Mouse (Mus musculus) cerebellum, adult 2 months (tissue): ENCODE measurements around the gene D630045J12Rik. TPM values are rescaled to one million over a fixed set of nuclear protein-coding genes. Genes with fewer than 3 reads are reported as not detected.

Experiments
- DNase-seq, 2 experiments: peaks; one replicate each; pipeline ENCODE4 v3.0.0; 2021
- H3K27ac ChIP-seq: fragments of 200-500 bp; 2 replicates; pipeline ENCODE4 v1.5.1; 2012; ENCODE audit warnings: low read length, control low read depth, inconsistent platforms; ENCODE audit not compliant: insufficient read depth
- H3K27me3 ChIP-seq: fragments of 200-500 bp; 2 replicates; pipeline ENCODE4 v1.6.1; 2012; ENCODE audit warnings: inconsistent platforms, mild to moderate bottlenecking, low read length, moderate library complexity; ENCODE audit not compliant: control insufficient read depth, insufficient read depth
- H3K4me1 ChIP-seq: fragments of 200-500 bp; 2 replicates; pipeline ENCODE4 v1.6.1; 2011; ENCODE audit warnings: low read length; ENCODE audit not compliant: control insufficient read depth, insufficient read depth
- H3K4me3 ChIP-seq: fragments of 200-500 bp; replicated peaks from 2 replicates; pipeline ENCODE3; 2011; ENCODE audit warnings: mild to moderate bottlenecking, low read depth, low read length, control low read depth; ENCODE audit not compliant: insufficient read depth
- CTCF ChIP-seq: fragments of 200-500 bp; IDR thresholded peaks from 2 replicates; pipeline ENCODE4 v1.5.1; 2011; ENCODE audit warnings: low read depth, mild to moderate bottlenecking, control low read depth, low read length, moderate library complexity, borderline replicate concordance; ENCODE audit not compliant: insufficient read depth
- POLR2A ChIP-seq: fragments of 200-500 bp; IDR thresholded peaks from 2 replicates; pipeline ENCODE4 v1.6.1; 2011; ENCODE audit warnings: low read length, control low read depth, borderline replicate concordance; ENCODE audit not compliant: insufficient read depth
- WGBS: fragments of 180-500 bp; shearing (Covaris S2); methylation state at CpG from one replicate; pipeline ENCODE4 v1.1.7; 2018; 5-methylcytosine and 5-hydroxymethylcytosine counted together
- polyA plus RNA-seq: library from polyadenylated mRNA; depleted of rRNA; stranded (reverse); fragments of >200 nt; gene quantifications from 2 replicates; pipeline ENCODE4 v1.2.3, GENCODE M21; 2012; rRNA removed

D630045J12Rik gene
- polyA plus RNA-seq, 1 experiment = 15.9 TPM

GRCm38 (mm10) chr6:38087242-38088026 lies 166.4 kb downstream of the D630045J12Rik start:
- Histone ChIP-seq H3K27me3 (no peaks in the 10 kb centered on the region), H3K4me3 (no peak overlapping the region), H3K4me1 (no peaks in the 10 kb centered on the region), H3K27ac (no peak overlapping the region)
- TF ChIP-seq POLR2A (no peak), CTCF (no peak)
- DNase-seq = no peak
- WGBS = 85% methylated on average over 9 of the region's 9 CpGs

- Histone ChIP-seq H3K27me3 (no peaks in the 10 kb centered on the region), H3K4me1 (no peaks in the 10 kb centered on the region), H3K4me3 (no peak overlapping the region), H3K27ac (no peak overlapping the region)
- DNase-seq = no peak
- WGBS = 60% methylated on average over 4 of the region's 4 CpGs
- no peak for TF ChIP-seq CTCF
- no peak for TF ChIP-seq POLR2A
These were observed 170.6 kb downstream of the D630045J12Rik start for GRCm38 (mm10) chr6:38083204-38083603.

GRCm38 (mm10) chr6:38081727-38082341 lies 172.0 kb downstream of the D630045J12Rik start:
- Histone ChIP-seq H3K27me3 (no peaks in the 10 kb centered on the region), H3K4me3 (no peak overlapping the region), H3K4me1 (no peaks in the 10 kb centered on the region), H3K27ac (no peak overlapping the region)
- WGBS = 61% methylated on average over 11 of the region's 11 CpGs
- DNase-seq = no peak
- TF ChIP-seq POLR2A (no peak), CTCF (no peak)

- no peak for TF ChIP-seq POLR2A
- no peak for TF ChIP-seq CTCF
These were observed 173.4 kb downstream of the D630045J12Rik start for GRCm38 (mm10) chr6:38080364-38080763.

GRCm38 (mm10) chr6:38073592-38073991 lies 180.2 kb downstream of the D630045J12Rik start:
- TF ChIP-seq CTCF = no peak
- TF ChIP-seq POLR2A = no peak
- no peak overlapping the region for H3K4me3 ChIP-seq
- no peak overlapping the region for H3K27ac ChIP-seq
- no peaks in the 10 kb centered on the region for H3K4me1 ChIP-seq
- no peak for DNase-seq
- no peaks in the 10 kb centered on the region for H3K27me3 ChIP-seq
- 92% methylated on average over 3 of the region's 3 CpGs for WGBS

More at GRCm38 (mm10) chr6:38080364-38080763, 173.4 kb downstream of the D630045J12Rik start:
- H3K27me3 ChIP-seq = no peaks in the 10 kb centered on the region
- H3K4me1 ChIP-seq = no peaks in the 10 kb centered on the region
- no peak overlapping the region for H3K27ac ChIP-seq
- no peak overlapping the region for H3K4me3 ChIP-seq
- DNase-seq = no peak
- WGBS = 46% methylated on average over 4 of the region's 4 CpGs

Other genes starting within 250 kb of the D630045J12Rik start
- 0.11 and 0.29 TPM in 2 replicates for gene Svopl, start 207.0 kb downstream of the D630045J12Rik start, polyA plus RNA-seq
- not detected in 2 replicates for gene Tmem213, start 144.8 kb downstream of the D630045J12Rik start, polyA plus RNA-seq
- 0.19 and 0.25 TPM in 2 replicates for gene Atp6v0a4, start 129.4 kb downstream of the D630045J12Rik start, polyA plus RNA-seq
- gene Zc3hav1l, start 45.2 kb upstream of the D630045J12Rik start, polyA plus RNA-seq = 2.9 and 3.1 TPM in 2 replicates
- gene Zc3hav1, start 100.6 kb upstream of the D630045J12Rik start, polyA plus RNA-seq = 5.0 TPM in 2 replicates
- gene Ttc26, start 127.5 kb upstream of the D630045J12Rik start, polyA plus RNA-seq = 2.4 and 2.9 TPM in 2 replicates
- gene Ubn2, start 179.9 kb upstream of the D630045J12Rik start, polyA plus RNA-seq = 25.0 and 27.1 TPM in 2 replicates